Mouse (Mus musculus) thymus, postnatal 36 days (tissue): ENCODE results near the gene Ly6g6e.

Experiments used
- DNase-seq, 2 experiments: peaks; one replicate each; pipeline ENCODE4 v3.0.0; 2022; ENCODE audit warnings: mixed read lengths in 2 of 2

Gene Ly6g6e

DNA sequence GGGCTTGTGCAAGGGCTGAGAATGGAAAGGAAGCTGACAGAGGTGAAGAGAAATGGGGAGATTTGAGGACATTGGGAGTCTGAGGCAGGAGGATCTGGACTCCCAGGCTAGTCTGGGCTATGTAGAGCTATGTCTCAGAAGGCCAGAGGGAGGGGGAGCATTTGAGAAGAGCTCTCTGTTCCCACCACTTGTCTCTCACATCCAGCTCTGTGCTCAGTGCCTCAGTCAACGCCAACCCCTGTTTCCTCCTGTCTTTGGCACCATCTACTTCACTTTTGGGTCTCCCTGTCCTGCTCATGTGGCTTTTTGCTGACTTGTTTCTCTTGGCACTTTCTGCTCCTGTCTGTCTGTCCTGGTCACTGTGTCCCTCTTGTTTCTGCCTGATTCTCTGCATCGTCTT, 583 bp downstream of the Ly6g6e start:
- DNase-seq, result no peak

DNA sequence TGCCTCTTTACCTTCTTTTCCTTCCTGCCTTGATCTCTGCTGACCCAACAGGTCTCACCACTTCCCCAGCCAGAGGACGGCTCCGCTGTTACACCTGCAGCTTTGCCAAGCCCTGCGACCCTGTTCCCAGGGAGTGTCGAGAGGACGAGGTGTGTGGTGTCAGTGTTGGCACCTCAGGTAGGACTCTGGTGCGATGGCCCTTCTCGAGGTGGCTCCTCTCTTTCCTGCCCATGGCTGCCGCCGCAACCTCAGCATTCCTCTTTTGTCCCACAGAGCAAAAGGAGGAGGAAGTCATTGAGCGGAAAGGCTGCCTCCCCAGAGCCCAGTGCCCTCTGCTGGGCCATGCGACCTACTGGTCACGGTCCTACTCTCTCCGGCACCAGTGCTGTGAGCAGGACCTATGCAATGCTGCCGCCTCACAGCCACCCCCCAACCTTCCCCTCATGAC, 1.1 kb downstream of the Ly6g6e start, which contains the start of gene Ly6g6d:
Gene Ly6g6d (minus strand): TSS at position 280 of the 448 bp plus-strand sequence.
- no peak for DNase-seq

DNA sequence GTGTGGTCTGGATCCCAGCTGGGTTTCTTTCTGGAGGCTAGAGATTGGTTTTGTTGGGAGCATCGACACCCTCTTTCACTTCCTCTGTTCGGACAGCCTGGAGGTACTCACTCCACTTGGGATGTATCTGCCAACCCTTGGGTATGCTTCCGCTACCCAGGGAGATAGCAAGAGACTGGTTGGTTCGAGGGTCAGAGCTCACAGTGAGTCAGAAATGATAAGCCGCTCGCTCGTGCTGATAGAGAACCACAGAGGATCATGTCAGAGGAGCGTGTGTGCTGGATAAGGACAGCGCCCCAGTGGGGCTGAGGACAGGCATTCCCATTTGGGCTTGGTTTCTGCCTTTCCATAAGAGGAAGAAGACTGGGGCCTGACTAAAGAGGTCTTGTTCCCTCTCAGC, 3.1 kb downstream of the Ly6g6e start:
- no peak for DNase-seq

DNA sequence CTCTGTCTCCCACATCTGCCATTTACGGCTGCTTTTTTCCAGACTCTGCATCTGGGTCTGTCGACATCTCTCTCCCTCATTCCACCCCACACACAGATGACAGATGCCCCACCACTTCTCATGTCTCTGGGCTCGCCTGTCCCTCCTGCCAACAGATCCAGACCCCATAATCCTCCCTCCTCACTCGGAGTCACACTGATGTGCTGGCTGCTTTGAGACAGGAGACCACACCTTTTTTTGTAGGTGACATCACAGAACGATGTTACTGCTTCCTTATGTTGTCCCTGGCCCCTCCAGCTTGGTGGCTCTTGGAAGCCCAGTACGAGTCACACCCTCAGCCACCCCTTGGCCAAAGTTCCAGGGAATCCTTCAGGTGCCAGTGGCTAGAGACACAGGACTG, 3.5 kb downstream of the Ly6g6e start:
- no peak for DNase-seq

DNA sequence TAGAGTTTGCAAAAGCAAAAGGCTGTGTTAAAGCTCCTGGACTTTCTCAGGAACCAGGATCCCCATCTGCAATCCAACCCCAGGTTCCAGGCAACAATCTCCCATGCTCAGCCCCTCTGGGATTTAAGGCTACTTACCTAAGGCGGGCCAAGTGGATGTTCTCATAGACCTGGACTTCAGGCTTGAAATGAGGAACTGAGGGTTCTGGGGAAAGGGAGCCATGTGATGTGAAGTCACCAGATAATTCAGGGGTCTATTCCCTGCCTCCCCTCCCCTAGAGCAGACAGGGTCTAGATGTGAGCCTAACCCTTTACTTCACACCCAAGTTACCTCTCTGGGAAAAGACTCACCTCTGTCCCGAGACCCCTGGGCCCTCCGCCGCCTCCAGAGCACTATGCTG, 4.0 kb downstream of the Ly6g6e start:
- no peak for DNase-seq

DNA sequence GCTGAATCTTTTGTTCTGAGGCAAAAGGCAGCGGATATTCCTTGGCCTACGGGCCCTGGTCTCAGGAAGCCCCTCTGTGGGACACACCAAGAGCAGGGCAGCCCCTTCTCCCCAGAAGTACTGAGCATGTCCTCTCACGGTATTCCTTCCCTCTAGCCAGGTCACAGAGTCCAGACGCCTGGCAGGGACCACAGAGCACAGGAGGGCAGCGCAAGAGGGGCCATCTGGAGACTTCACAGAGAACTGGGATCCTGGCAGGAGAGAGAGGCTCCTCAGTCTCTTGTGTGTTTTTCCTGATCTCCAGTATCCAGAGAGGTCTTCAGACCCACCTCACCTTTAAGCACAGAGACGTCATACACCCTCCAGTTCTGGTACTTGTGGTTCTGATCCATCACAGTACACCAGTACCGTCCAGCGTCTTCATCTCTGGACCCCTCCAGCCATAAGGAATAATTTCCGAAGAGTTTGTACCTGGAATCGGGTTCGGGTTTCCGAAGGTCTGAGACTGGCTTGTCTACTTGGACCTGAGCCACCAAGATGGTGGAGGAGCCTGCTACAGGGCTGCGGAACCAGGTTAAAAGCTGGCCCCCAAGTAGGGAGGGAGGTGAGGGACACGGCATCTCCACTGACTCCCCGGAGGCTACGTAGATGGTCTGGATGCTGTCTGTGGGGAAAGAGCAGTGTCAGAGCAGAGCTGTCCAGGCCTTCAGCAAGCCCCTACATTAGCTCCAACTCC, 6.3 kb downstream of the Ly6g6e start:
- no peak for DNase-seq

DNA sequence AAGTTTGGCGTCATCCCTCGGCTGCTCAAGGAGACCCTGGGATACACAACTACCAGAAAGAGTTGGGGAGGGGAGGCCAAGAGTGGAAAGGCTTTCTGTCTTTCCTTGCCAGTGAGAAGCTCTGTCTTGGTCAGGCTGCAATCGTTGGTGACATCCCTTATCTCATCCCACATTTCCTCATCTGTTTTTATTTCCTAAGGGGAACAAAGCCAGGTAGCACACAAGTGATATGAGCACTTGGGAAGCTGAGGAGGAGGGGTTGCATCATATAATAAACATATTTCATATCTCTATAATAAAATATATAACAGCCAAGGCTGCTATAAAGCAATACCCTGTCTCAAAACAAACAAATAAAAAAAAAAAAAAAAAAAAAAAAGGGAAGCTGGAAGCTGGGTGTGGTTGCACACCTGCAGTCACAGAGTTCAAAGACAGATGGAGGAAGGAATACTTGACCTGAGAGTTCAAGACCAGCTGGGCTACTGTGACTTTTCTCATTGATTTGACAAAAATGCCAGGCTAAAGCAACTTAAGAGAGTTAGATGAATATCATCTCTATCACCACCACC, 7.3 kb downstream of the Ly6g6e start:
- no peak for DNase-seq

DNA sequence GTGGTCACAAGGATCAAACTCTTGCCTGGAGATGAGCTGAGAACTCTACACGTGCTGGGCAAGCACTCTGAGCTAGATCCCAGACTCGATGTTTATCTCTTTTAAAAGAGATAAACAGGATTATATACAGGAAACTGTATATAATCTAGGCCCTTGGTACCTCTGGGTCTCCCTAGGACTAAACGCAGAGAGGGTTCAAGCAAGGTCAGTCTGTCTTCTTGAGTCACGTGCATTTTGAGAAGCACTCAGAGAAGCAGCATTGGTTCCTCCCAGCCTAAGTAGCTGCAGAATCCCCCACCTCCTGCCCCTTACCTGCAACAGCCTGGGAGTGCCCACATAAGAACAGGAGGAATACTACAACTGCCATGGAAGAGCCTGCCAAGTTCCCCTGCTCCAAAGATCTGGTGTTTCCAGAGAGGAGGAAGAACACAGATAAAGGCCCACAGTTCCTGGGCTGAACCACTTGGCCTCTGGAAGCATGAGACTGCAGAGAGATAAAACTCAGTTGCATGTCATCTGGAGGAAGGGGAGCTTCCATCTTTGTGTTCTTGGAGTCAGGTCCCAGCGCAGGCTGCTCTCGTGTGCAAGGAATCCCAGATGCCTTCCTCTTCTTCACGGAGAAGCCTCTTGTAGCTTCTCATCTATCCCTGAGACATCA, 8.6 kb downstream of the Ly6g6e start, which contains the start of gene Ly6g6f:
Gene Ly6g6f (minus strand): TSS at position 403 of the 658 bp plus-strand sequence.
- no peak for DNase-seq

DNA sequence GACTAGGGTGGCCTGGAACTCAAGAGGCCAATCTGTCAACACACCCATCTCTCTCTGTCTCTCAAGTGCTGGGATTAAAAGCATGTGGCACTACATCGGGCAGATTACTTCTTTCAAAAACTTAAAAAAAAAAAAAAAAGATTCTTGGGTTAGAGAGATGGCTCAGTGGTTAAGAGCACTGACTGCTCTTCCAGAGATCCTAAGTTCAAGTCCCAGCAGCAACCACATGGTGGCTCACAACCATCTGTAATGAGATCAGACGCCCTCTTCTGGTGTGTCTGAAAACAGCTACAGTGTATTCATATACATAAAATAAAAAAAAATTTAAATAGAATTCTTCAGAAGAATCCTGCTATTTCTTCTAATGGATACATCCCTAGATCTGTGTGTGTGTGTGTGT, 11.4 kb downstream of the Ly6g6e start:
- DNase-seq, result no peak

DNA sequence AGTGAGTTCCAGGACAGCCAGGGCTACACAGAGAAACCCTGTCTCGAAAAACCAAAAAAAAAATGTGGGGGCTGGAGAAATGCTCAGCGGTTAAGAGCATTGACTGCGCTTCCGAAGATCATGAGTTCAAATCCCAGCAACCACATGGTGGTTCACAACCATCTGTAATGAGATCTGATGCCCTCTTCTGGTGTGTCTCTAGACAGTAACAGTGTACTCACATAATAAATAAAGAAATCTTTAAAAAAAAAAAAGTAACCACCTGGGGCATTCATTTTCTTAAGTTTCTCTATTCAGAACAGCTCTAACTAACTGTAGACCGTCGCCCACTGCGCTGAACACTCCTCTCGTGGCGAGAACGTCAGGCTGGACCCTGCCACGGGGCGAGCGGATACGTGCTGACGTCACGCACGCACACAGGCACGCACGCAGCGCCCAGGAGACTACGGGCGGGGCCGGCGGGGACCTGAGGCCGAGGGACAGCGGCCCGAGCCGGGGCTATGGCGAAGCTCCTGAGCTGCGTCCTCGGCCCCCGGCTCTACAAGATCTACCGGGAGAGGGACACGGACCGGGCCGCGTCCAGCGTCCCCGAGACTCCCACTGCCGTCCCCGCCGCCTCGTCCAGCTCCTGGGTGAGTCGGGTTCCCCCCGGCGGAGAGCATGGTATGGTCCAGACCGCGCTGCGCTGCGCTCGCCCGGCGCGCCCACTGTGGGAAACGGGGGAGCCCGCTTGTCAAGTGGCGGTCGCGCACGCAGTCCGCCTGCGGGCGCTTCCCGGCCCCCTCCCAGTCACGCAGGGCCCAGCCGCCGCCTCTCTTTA, 12.3 kb downstream of the Ly6g6e start, which contains the start of gene Abhd16a:
Gene Abhd16a (plus strand): TSS at position 439 of the 820 bp plus-strand sequence.
- peak; percentile 93 to 96 for DNase-seq

DNA sequence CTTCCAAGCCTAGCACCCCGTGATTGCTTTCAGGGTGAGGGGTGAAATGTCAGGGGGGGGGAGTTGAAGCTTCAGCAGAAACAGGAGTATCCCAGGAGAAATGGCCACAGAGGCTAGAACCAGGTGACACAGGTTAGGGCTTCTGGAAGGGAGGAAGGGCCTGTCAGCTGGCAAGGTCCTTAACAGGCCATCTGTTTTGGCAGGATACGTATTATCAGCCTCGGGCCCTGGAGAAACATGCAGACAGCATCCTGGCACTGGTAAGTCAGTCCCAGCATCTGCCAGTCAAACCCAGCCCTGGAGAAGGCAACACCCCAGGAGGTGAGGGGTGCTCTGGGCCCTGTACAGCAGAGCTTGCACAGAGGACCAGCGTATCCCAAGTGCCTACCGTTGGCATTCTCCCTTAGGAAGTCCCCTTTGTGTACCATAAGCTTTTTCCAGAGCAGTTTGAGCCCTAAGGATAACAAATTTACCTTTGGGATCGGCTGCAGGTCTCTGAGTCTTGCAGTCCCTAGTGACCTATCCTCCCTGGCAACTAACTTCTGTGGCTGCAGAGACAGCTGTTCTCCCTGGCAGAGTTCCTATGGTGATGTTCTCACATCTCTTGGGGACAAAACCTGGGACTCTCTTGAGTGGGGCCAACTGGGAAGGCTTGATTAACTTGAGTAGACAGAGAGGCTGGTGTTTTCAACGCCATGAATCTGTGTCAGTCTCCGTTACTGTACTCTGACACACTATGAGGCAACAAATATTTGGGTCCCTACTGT, 13.6 kb downstream of the Ly6g6e start:
- no peak for DNase-seq

DNA sequence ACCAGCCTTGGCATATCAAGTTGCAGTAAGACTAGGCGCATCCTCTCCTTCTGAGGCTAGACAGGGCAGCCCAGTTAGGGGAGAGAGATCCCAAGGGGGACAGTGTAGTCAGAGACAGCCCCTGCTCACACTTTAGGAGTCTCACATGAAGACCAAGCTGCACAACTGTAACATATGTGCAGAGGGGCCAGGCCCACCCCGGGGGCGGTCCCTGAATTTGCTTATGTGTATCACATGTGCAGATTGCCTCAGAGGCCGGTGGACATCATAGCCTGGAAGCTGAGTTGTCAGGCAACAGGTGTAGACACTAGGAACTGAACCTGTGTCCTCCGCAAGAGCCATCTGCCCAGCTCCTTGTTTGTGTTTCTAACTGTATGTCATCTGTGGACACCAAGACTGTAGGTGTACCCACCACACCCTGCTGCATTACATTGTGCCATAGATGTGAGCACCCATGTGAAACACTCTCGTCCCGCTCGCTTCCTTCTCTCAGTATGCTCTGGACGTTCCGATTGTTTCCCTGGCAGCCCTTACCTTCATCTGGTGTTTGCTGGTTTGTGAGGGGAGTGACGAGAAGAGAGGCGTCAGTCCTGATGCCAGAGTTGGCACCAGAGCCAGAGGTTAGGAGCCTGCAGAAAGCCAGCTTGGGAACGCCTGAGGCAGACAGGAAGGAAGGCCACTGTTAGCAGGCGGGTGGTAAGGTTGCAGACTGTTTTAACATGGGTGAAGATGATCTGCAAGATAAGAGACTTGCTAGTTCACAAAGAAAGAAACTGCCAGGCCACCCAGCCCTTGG, 15.9 kb downstream of the Ly6g6e start:
- no peak for DNase-seq

DNA sequence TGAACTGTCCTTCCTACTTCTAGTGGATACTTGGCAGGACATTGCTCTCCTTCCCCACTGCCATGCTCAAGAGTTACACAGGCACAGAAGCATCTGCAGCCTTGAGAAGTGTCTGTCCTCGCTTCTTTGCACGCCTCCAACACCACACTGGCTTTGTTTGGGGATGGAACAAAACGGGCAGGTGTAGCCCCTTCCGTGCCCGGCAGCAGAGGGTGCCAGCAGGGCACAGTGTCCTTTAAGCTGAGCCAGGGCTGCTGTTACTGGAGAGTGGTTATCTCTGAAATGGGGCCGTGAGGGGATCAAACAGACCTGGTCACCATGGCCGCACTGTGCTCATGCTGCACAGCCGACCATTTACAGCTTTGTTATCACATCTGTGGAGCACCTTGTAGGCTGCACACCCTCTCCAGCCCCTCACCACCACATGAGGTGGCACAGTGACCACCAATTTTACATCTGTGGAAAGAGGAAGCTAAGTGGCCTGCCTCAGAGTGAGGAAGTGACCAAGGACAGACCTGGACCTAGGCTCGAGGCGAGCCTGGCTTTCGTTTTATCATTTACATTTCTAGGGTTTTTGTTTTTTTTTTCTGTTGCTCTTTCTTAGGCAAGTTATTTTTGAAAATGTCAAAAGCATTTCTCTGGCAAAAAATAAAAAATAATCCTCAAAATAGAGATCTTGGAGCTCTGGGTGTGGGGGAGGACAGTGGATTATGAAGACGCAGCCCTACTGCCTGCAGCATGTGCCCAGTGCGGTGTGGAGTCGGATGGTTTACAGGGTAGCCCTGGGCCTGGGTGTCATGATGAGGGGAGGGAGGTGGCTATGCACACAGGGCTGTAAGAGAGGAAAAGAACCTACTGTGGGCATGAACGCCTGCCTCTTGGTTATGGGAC, 18.0 kb downstream of the Ly6g6e start:
- DNase-seq, result no peak

DNA sequence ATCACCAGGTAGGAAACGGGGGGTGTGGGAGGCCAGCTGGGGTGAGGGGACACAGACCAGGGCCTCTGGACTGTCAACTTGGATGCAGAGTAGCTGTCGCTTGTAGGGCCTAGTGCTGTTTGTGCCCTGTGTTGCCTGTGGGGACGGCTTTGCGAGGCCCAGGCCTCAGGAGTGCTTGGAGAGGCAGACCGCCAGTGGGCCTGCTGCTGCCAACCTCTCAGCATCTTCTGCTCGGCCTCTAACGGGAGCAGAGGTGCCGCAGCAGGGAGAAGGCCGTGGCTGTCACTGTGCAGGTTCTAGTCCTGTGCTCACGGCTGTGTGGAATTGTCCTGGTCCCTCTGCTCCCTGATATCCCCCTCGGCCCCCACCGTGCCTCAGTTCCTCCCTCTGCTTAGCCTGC, 19.9 kb downstream of the Ly6g6e start:
- no peak for DNase-seq

DNA sequence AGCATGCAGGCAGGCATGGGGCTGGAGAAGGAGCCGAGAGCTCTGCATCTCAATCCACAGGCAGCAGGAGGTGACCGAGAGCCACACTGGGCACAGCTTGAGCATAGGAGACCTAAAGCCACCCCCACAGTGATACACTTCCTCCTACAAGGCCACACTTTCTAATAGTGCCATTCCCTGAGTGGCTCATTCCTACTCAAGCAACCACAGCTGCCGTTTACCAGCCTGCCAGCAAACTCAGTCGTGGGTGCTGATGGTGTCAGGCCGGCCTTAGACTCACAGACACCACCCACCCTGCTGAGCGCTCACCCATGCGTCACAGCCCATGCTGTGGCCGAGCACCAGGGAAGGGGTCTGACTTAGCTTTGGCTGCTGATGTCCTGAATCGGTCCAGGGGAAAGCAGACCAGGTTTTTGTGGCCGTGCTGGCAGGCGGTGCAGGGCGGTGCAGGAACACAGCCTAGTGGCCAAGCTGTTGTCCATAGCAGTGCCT, 20.5 kb downstream of the Ly6g6e start:
- DNase-seq, result peak in 1 of 2 experiments; percentile 23

DNA sequence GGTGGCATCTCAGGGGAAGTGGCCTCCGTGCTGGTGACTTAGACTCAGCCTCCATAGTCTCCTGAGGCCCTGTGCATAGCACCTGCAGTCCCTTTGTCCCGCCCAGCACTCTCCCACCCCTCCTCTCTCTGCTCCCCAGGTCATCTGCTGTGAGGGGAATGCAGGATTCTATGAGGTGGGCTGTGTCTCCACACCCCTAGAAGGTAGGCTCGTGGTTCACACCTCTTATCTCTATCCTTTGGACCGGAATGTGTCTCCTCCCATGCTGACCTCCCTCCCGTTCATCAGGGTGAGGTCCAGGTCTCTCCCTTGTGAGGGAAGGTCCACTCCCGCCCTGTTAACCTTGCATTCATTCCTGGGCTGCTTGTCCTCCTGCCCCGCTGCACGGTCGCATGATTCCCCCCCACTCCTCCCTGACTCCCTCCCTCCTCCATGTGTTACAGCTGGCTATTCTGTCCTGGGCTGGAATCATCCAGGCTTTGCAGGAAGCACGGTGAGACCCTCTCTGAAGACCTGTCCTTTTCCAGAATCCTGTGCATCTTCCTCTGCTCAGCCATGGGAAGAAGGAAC, 23.6 kb downstream of the Ly6g6e start:
- no peak for DNase-seq

DNA sequence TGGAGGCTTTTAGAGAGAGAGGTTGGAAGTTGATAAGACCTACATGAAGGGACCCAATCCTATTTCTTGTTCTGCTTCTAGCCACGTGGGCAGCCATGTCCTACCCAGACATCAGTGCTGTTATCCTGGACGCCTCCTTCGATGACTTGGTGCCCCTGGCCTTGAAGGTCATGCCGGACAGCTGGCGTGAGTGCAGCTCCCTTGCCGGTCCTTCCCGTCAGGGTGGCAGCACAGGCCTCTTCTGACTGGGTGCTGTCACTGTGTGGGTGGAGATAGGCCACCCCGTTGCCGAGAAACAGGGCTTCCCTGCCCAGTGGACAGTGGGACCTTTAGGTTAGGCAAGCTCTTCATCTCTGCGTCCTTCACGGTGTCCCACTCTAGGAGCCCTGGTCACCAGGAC, 24.5 kb downstream of the Ly6g6e start:
- no peak for DNase-seq

DNA sequence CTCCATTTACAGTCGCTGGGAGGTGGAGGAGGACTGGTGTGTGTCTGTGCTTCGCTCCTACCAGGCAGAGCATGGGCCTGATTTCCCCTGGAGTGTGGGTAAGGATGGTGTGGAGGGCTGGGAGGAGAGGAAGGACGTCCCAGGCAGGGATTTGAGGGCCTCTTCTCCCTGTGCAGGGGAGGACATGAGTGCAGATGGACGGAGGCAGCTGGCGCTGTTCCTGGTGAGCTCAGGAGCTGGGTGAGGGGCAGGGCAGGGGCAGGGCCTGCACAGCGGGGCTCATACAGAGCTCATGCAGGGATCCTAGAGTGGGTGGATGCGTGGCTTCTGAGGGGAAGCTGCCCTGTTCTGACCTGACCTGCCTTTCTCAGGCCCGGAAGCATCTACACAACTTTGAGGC, 25.6 kb downstream of the Ly6g6e start:
- DNase-seq, result no peak

DNA sequence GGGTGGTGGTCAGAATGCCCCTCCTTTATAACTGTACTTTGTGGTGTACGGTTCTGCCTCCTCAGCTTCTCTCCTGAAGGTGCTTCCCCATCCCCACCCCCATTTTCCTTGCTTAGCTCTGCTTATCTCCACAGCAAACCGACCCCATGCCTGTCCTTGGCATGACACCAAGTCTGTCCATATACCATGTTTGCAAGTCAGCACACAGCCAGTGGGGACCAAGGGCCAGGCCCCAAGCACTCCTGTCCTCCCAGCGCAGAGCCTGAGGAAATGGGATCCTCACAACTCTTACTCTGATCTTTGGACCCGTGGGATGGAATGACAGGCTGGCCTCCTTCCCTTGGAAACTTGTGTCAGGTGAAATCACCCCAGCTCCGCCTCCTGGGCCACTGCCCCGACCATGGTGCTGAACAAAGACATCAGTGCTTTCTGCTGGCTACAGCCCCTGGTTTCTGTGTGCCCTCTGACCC, 26.6 kb downstream of the Ly6g6e start:
- DNase-seq, result no peak

DNA sequence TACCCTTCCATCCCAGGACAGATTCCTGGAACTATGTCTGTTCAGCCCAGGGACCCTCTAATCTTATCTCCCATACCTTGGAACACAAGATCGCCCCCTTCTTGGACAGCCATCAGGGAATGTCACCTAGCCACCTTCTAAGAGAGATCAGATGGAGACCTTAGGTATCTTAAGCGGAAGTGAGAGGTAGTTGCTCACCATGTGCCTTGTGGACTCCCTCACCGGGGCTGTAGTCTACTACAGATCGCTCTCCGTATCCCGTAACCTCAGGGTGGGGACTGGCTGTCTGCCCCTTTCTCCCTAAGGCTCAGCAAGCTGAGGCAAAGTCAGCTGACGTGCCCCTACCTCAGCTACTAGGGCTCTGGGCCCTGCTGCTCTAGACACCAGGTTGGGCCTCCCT, 27.4 kb downstream of the Ly6g6e start:
- no peak for DNase-seq
